Mouse (Mus musculus) left cerebral cortex, adult 8-10 months (tissue): ENCODE measurements around the gene Ahctf1. TPM values are rescaled to one million over a fixed set of nuclear protein-coding genes. Genes with fewer than 3 reads are reported as not detected.
A peak's percentile ranks its signal among the peaks of the same experiment; 100 is the strongest.
"Not testable (repeated sequence)": the region's sequence is repeated elsewhere in the genome, so short reads cannot be mapped to it uniquely, and the experiment has no call there.

Experiments used
- DNase-seq, 2 experiments: peaks; one replicate each; pipeline ENCODE4 v3.0.0; 2022; ENCODE audit warnings: low spot score in 2 of 2
- total RNA-seq, 4 experiments: library from RNA; stranded (reverse); gene quantifications; 2 replicates each; pipeline ENCODE4 v1.2.4; 2022

The Ahctf1 gene
- total RNA-seq = 10 to 100 TPM; 35.4 to 38.4 (median 36.1) TPM

DNA sequence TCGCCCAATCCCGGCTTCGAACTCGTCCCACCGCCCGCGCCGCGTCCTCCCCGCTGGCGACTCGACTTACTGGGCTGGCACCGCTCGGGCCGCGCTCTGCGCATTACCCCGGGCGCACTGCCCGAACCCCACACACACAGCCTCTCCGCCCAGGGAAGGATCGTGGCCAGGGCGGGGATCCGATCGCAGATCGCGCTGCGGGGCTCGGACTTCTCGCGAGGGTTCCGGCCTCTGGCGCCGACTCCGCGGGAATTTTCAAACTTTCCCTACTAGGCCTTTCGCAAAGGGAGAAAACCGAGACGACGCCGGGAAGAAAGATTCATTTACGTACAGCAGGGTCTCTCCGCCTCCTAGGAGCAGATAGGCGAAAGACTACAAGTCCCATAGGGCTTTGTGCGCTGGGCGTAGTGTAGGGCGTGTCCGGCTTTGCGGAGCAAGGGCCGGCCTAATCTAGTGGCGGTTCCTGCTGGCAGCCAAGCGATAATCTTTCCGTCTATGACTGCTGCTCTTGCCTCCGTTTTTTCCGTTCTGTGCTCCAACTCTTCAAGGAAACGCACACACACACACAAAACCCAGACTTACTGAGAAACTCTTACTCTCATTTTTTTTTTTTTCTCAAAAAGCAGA, at the start of gene Ahctf1:
Ahctf1 (minus strand) TSS at position 168 of the 627 bp plus-strand sequence.
- DNase-seq = peak; percentile 94 to 98

DNA sequence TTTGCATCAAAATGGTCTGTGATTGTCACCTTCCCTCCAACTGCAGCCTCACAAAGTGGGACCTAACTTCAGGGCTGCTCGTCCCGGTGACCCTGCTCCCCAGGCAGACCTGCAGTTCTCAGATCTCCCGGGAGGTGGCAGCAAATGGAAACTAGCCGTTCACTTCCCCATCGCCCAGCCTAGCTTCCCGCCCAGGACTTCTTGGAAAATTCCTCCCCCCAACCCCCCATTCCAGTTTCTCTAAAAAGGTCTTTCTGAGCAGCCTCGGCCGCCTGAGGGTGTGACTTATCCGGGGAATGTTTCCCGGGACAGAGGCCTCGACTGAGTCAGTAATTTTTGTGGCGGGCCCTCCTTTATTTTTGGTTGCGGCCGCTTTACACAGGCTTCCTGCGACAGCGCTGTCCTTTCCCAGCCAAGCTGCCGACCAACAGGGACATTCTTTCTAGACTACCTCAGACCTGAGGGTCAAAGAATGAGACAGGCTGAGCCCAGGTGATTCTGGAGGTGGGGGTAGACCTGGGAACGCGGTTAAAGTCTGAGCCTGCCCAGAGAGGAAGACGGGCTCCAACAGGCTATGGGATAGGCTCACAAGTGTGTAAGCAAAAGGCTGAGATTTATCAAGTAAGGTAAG, 44.4 kb upstream of the Ahctf1 start:
- DNase-seq = peak in 1 of 2 experiments; percentile 90

DNA sequence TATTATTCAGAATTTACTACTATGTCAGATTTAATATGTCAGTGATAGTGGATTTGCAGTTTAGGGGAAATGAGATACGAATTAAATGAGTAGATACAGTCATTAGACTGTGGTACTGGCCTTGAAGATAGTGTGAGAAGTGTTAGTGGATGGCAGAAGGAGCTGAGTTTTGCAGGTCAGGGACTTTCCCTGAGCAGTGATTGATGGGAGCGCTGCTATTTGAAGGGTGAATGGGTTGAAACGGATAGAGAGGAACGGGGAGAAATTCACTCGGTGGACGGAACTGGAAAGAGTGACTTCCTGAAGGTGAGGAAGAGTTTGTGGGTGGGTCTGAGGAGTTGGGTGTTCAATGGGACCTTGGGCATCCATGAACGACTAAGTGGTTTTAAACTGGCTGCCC, 43.7 kb upstream of the Ahctf1 start:
- DNase-seq = no peak

DNA sequence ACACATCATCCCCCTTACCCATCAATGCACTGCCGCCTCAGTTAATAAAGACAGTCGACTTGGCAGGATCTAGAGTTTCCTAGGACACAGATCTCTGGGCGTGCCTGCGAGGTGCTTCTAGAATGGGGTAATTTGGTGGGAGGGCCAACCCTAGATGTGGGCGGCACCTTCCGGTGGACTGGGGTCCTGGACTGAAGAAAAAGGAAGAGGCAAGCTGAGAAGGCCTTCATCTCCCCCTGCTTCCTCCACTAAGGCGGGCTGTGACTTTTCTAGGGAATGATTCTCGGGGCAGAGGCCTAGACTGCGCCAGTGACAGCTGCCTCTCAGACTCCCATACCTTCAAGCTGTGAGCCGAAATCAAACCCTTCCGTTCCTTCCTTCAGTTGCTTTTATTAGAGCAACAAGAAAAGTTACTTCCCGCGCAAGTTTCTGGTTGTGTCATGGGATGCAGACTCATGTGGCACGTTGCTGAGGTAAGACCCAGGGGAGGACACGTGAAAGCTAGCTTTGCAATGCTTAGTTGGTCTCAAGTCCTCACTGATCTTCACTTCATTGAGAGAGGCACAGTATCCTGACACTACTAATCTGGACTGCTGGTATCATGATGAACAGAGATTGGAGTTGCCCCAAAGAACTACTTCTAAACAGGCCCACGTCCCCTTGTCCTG, 42.5 kb upstream of the Ahctf1 start:
- DNase-seq = no peak

DNA sequence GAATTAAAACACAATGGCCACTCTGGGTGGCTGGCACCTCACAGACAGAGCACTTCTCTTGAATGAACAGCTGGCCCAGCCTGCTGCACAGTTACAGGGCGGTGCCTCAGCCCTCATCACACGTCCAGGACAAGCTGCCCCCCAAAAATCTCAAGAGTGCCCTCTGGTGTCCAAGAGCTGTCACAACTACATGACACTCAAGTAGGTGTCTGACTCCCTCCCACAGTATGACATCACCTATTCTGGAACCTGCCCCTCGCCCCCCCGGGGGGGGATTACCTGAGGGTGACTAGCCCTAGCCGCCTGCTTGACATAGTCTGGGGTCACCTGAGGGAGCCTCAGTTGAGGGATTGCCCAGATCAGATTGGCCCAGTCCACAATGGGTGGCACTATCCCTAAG, 41.4 kb upstream of the Ahctf1 start:
- DNase-seq = peak; percentile 33 to 37

DNA sequence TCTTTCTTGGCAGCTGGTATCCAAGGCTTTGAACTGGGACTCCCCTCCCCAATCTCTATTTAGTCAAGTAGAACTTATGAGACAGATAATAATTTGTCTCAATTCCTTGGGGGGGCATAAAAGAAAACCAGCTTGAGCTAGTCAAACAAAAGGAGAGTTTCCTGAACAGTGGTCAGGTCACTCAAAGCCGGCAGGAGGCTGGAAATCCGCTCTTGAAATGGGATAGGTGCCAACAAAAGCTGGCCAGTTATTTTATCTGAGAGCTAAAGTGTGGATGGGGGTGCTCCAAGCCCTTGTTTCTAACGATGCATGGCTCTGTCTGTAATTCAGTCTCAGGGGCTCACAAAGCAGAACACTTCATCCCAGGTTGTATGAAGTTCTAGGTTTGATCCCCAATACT, 40.5 kb upstream of the Ahctf1 start:
- DNase-seq = no peak

DNA sequence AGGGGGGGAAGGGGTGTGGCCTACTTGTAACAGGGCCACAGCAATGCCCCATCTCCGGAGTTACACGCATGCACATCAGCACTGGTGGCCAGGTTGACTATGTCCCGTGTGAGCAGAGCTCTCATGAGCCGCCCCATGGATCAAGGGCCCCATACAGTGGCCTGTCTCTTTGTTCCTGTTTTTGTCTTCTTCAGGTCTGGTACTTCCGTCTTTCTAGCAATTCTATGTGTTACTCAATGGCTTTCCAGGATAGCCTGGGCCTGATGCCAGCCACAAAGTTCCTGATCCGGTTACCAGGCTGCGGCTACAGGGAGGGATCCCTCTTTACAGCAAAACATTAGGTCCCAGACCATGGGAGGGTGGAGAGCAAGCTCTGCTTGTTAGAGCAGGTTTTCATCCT, 39.1 kb upstream of the Ahctf1 start:
- no peak for DNase-seq

DNA sequence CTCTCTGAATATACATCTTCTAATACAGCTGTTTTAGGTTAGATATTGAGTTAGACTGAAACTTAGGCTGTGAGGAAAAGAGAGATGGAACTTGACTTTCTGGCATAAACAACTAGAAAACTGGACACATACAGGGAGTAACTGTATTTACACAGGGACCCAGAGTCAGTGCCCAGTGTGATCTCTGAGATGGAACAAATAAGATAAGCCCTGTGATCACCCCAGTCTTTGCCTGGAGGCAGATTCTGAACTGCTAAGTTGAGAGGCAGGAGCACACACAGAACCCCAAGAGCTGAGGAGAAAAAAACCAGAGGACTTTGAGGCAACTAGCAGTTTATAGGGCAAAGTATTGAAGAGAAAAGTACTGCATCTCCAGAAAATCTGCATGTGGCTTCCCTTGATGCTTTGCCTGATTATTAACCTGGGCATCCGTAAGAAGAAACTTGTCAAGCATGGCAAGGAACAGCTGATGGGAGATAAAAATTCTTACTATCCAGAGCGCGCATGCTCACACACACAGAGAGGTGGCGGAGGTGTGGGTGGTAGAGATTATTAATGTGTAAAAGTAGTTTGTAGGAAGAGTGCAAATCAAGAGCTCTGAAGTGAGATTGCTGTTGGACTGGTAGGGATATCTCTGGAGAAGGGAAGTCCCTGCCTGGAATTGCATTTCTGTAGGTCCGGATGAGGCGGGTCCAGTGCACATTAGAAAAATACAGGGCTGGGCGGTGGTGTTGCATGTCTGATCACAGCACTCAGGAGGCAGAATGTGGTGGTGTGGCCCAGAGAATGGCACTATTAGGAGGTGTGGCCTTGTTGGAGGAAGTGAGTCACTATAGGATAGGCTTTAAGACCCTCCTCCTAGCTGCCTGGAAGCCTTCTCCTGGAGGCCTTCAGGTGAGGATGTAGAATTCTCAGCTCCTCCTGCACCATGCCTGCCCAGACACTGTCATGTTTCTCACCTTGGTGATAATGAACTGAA, 33.2 kb upstream of the Ahctf1 start:
- DNase-seq = no peak

DNA sequence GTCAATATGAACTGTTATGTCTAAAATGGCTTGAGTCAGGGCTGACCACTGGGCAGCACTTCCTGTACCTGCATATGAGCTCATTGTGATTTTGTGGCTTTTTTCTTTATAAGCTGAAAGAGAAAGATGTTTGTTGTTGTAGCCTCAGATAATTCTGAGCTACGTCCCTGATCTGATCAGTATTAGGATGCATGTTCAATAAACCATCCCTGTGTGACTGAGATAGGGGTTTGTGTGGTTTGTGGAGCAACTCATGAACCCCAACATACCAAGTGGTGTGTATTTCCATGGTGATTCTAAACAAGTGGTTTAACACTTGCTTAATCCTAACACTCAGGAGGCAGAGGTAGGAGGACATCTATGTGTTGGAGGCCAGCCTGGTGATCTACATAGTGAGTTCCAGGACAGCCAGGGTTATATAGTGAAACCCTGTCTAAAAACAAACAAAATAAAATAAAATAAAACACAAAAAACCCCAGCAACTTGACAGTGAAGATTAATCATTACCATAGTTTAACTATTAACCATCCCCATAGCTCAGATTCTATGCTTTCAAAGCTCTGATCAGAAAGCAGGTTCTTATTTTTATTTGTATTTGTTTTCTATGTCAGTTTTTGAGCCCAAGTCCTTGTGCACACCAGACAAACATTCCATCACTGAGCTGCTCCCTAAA, 32.4 kb upstream of the Ahctf1 start:
- no peak for DNase-seq

DNA sequence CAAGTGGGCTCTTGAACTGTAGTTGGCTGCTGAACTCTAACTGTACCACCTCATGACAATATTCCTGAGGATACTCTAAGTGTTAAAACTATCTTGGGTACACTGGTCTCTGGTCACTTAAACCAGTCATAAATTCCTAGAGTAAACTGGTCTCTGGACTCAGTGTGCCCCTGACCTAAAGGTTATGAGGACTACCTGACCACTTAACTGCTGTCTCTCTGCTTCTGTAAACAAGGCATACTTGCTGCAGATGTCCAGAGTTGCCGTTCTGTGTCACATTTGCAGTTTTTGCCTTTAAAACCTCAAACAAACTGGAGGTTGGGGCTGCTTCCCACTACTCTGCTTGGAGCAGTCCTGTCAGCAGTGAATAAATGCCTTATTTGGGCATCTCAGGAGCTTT, 30.1 kb upstream of the Ahctf1 start:
- DNase-seq = no peak

DNA sequence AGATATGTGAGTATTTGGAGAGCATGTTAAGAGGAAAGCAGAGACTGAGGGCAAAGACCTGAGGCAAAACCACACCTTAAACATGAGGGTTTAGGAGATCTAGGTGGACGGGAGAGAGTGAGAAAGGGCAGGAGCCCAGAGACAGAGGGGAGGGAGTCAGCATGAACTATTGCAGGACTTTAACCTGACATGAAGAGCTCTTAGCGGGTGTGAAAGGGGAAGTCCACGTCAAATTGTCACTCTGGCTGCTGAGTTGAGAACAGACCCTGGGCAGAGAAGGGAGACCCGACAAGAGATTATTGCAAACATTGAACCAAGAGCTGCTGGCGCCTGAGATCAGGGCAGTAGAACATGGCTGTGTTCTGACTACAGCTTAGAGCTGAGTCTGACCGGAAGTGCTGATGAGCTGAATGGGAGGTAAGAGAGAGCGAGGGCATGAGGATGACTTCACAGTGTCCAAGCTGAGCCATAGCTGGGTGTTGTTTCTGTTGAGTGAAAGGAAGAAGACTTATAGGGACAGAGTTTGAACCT, 29.3 kb upstream of the Ahctf1 start:
- DNase-seq = no peak

DNA sequence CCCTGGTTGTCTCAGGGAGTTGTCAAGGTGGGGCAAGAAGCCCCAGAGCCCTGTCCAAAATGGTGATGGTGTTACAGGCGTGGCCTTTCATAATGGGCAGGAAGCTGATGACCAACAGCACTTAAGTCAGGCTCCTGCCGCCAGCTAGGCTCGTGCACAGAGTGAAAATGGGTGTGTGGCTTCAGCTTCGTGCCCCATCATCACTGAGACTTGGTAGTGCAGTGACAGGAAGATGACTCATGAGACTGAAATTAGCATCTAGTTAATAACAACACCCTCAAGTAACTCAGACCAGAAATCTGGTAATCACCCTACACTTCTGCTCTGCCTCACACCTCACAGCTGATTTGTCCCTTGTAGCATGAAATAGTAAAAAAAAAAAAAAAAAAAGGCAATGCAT, 25.4 kb upstream of the Ahctf1 start:
- DNase-seq = no peak

DNA sequence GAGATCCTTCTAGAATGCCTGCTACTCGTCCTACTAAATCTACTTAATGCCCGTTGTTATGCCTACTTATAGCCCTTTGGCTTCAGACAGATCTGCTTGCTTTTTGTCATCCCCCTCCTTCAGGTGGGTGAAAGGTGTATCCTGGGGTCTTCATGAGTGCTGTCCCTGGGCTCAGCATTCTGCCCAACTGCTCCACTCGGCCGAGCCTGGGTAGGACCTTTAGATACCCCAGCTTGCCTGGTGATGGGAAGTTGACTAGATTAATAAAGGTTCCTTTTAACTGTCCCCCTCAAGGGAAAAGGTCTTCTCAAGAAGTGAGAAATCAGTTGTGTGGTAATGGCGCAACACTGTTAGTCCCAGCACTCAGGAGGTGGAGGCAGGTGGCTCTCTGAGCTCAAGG, 24.6 kb upstream of the Ahctf1 start:
- no peak for DNase-seq

DNA sequence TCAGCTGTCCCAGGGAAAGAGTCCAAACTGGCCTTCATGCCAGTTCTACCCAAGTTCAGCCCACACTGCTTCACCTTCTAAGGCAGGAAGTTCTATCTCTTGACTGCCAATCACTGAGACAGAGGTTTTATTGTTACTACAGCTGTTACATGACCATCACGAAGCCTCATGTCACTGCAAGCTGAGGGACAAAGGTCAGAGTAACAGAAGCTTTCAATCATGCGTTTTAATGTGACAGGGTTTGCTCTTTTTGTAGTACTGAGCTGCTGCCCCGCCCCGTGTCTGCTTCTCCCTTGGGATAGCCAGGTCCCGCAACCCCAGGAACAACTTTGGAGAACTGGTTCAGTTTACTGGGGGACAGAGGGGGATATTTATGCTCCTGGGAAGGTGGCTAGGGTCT, 21.1 kb upstream of the Ahctf1 start:
- DNase-seq = no peak

DNA sequence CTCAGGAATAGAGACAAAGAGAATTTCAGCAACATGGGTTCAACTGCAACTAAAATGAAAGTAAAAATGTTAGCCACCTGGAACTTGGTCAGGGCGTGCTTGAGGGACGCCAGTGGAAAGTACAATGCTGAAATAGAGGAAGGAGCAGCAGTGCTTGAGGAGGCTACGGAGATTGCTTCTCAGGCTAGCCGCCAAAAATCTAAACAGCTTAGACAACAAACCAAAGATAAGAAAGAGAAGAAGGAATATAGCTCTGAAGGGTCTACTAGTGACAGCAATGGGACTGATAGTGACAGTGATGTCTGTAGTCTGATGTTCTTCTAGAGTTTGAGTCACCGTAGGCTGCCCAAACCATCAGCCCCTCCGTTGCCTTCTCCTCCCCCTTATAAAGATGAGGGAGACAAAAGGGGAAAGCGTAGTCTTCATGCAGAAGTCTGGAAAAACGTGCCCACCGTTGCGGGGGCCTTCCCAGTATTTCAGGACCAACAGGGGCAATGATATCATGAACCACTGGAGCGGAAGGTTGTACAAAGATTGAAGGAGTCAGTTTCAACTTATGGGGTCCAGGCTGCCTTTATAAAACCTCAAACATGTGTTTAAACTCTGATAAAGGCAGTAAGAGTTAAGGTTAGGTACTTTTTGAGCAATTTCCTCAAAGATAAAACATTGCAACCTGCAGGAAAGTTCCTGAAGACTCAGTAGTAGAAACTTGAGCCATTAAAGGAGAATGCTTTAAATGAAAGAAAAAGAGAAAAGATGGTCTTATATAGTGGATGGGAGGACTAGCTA, 15.2 kb upstream of the Ahctf1 start:
- not testable (repeated sequence) for DNase-seq

DNA sequence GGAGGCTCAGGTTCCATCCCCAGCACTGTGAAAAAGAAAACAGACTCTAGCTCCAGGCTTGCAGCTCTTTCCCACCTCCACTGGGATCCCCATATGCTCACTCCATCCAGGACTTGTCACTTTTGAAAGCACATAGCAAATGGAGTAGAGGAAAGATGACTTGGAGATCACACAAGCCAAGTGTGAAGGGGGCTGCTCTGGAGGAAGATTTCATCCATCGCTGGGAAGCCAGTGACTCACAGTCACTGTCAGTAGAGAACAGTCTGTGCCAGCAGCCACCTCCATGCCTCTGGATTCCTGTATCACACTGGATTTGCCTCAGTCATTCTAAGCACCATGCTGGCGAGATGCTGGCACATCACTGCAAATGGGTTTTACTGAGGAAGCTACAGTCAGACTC, 11.1 kb upstream of the Ahctf1 start:
- DNase-seq = peak in 1 of 2 experiments; percentile 71

DNA sequence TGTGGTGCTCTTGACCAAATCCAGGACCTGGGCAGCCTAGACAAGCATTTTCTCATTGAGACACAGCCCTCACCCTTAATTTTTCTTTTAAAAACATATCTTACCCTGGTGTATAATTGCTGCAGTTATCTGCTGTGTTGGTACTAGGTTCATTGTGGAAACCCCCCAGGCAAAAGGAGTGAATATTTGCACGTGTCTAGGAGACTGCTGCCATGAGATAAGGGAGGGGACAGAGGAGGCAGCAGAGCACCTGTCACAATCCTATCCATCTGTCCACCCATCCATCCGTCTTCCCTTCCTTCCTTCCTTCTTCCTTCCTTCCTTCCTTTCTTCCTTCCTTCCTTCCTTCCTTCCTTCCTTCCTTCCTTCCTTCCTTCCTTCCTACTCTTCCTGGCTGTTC, 9.9 kb upstream of the Ahctf1 start:
- no peak for DNase-seq

DNA sequence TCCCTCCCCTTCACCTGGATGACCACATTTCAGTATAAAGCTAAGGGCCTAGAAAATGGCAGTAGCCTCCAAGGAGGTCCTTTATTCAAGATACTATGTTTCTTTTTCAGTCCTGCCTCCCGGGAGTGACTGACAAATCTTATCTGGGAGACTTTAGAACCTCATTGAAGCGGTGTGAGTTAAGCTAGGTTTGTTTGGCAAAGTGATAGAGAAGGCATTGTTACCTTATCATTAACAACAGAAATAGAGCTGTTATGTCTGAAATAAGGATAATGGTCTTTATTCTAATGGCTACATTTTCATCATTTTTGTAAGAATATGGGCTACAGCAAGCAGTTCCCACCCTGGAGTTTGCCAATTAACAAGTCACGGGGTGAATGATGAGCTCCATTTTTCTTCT, 4.8 kb upstream of the Ahctf1 start:
- no peak for DNase-seq

DNA sequence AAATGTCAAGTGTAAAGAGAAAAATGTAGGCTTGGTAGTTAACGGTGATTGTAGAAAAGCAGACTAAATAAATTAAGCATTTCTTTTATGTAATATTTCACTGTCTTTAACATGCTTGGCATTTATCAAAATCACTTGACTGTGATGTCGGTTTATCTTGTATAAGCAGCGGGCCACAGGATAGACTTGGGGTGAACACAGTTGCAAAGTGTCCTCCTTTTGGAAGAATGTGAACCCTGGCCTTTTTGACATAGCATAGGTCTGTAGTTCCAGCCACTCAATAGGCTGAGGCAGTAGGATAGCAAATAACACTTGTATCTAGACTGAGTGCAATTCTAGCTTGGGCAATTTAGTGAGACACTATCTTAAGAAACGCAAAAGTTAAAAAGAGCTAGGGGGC, 4.0 kb upstream of the Ahctf1 start:
- DNase-seq = no peak

DNA sequence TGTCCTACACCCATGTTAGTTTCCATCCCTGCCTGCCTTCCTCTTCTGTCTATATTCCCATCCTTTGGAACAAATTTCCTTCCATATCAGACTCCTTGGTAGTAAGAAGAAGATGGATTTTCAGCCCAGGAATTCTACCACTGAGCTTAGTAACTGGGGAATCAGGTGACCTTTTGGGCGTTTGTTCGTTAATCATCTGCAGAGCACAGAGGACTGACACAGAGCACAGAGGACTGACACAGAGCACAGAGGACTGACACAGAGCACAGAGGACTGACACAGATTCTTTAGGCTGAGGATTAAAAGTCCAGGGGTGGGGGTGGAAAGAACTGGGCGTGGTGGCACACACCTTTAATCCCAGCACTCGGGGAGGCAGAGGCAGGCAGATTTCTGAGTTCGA, 2.3 kb upstream of the Ahctf1 start:
- DNase-seq = no peak
